Mouse (Mus musculus) embryonic facial prominence, embryonic 15.5 days (tissue): ENCODE measurements at regions not wholly inside any gene's neighbourhood (a gene's known extent, or its start where the extent isn't known, plus 50 kb on each side); places are given as distances from the start of the nearest gene placed in this dataset.
"Not testable (repeated sequence)": the region's sequence is repeated elsewhere in the genome, so short reads cannot be mapped to it uniquely, and the experiment has no call there.

Experiments used
- ATAC-seq: fragments of 200-750 bp; cut with Nextera tagmentation; 2 replicates; pipeline ENCODE4 v1.8.0; 2017; ENCODE audit warnings: low read depth, moderate TSS enrichment; ENCODE audit not compliant: insufficient number of reproducible peaks, low FRiP score, low TSS enrichment
- H3K27ac ChIP-seq: fragments of 300-500 bp; sonication (generic); replicated peaks from 2 replicates; pipeline ENCODE4 v1.5.1; 2015; ENCODE audit warnings: mild to moderate bottlenecking, inconsistent platforms
- H3K27me3 ChIP-seq: fragments of 300-500 bp; sonication (generic); 2 replicates; pipeline ENCODE4 v1.6.1; 2015; ENCODE audit warnings: inconsistent platforms
- H3K36me3 ChIP-seq: fragments of 300-500 bp; sonication (generic); 2 replicates; pipeline ENCODE4 v1.6.1; 2015; ENCODE audit warnings: mild to moderate bottlenecking, inconsistent platforms
- H3K4me1 ChIP-seq: fragments of 300-500 bp; sonication (generic); 2 replicates; pipeline ENCODE4 v1.6.1; 2015; ENCODE audit warnings: inconsistent platforms
- H3K4me2 ChIP-seq: fragments of 300-500 bp; sonication (generic); replicated peaks from 2 replicates; pipeline ENCODE4 v1.6.1; 2015; ENCODE audit warnings: mild to moderate bottlenecking, inconsistent platforms
- H3K4me3 ChIP-seq: fragments of 300-500 bp; sonication (generic); replicated peaks from 2 replicates; pipeline ENCODE4 v1.5.1; 2015; ENCODE audit warnings: mild to moderate bottlenecking, inconsistent platforms
- H3K9ac ChIP-seq: fragments of 300-500 bp; sonication (generic); 2 replicates; pipeline ENCODE4 v1.6.1; 2015; ENCODE audit warnings: inconsistent platforms
- H3K9me3 ChIP-seq: fragments of 300-500 bp; sonication (generic); replicated peaks from 2 replicates; pipeline ENCODE4 v1.6.1; 2016; ENCODE audit warnings: inconsistent platforms
- WGBS: fragments of 180-500 bp; shearing (Covaris S2); methylation state at CpG from one replicate; pipeline ENCODE4 v1.1.7; 2015; 5-methylcytosine and 5-hydroxymethylcytosine counted together

- not testable (repeated sequence) for H3K27me3 ChIP-seq, ATAC-seq, H3K9ac ChIP-seq, H3K4me2 ChIP-seq, H3K4me1 ChIP-seq, H3K27ac ChIP-seq, H3K9me3 ChIP-seq, H3K4me3 ChIP-seq, H3K36me3 ChIP-seq
- WGBS, result 91% methylated on average over 2 of the region's 2 CpGs
Observed at GRCm38 (mm10) chr7:77200903-77201302, 971.2 kb downstream of the Agbl1 start.

GRCm38 (mm10) chr7:77205604-77206003 lies 975.9 kb downstream of the Agbl1 start:
- Histone ChIP-seq H3K4me1 (no peaks in the 10 kb centered on the region), H3K36me3 (no peaks in the 10 kb centered on the region), H3K4me2 (no peak overlapping the region), H3K9ac (no peak overlapping the region), H3K4me3 (no peak overlapping the region), H3K9me3 (no peaks in the 10 kb centered on the region), H3K27ac (no peak overlapping the region), H3K27me3 (no peaks in the 10 kb centered on the region)
- no peak for ATAC-seq
- WGBS, result 53% methylated on average over 3 of the region's 3 CpGs

GRCm38 (mm10) chr7:77249391-77249790 lies 1019.7 kb downstream of the Agbl1 start:
- H3K4me3 ChIP-seq, result no peak overlapping the region
- H3K27ac ChIP-seq, result no peak overlapping the region
- H3K9me3 ChIP-seq, result no peaks in the 10 kb centered on the region
- no peaks in the 10 kb centered on the region for H3K27me3 ChIP-seq
- no peak overlapping the region for H3K9ac ChIP-seq
- H3K36me3 ChIP-seq, result no peaks in the 10 kb centered on the region
- H3K4me2 ChIP-seq, result no peak overlapping the region
- ATAC-seq, result no peak
- no peaks in the 10 kb centered on the region for H3K4me1 ChIP-seq
- 77% methylated on average over 1 of the region's 1 CpGs for WGBS

GRCm38 (mm10) chr7:77287657-77288056 lies 1058.0 kb downstream of the Agbl1 start:
- no peaks in the 10 kb centered on the region for H3K9me3 ChIP-seq
- no peak overlapping the region for H3K4me2 ChIP-seq
- 28% methylated on average over 4 of the region's 4 CpGs for WGBS
- H3K36me3 ChIP-seq, result no peaks in the 10 kb centered on the region
- H3K4me3 ChIP-seq, result no peak overlapping the region
- H3K27ac ChIP-seq, result no peak overlapping the region
- H3K27me3 ChIP-seq, result no peaks in the 10 kb centered on the region
- H3K9ac ChIP-seq, result no peak overlapping the region
- ATAC-seq, result no peak
- H3K4me1 ChIP-seq, result no peaks in the 10 kb centered on the region

GRCm38 (mm10) chr7:77294984-77295642 lies 1065.4 kb downstream of the Agbl1 start:
- Histone ChIP-seq H3K4me1 (no peaks in the 10 kb centered on the region), H3K4me2 (no peak overlapping the region), H3K9me3 (no peaks in the 10 kb centered on the region), H3K4me3 (no peak overlapping the region), H3K9ac (no peak overlapping the region), H3K27ac (no peak overlapping the region), H3K36me3 (no peaks in the 10 kb centered on the region), H3K27me3 (no peaks in the 10 kb centered on the region)
- no peak for ATAC-seq
- 23% methylated on average over 5 of the region's 5 CpGs for WGBS

- no peak overlapping the region for H3K4me2 ChIP-seq
- no peak overlapping the region for H3K9ac ChIP-seq
- no peak overlapping the region for H3K4me3 ChIP-seq
- WGBS, result 34% methylated on average over 3 of the region's 3 CpGs
- H3K36me3 ChIP-seq, result no peaks in the 10 kb centered on the region
- no peak overlapping the region for H3K27ac ChIP-seq
- H3K4me1 ChIP-seq, result no peaks in the 10 kb centered on the region
- no peaks in the 10 kb centered on the region for H3K9me3 ChIP-seq
- ATAC-seq, result no peak
- H3K27me3 ChIP-seq, result no peaks in the 10 kb centered on the region
Observed at GRCm38 (mm10) chr7:77303227-77303626, 1073.5 kb downstream of the Agbl1 start.

- H3K27me3 ChIP-seq, result no peaks in the 10 kb centered on the region
- no peak overlapping the region for H3K9ac ChIP-seq
- H3K36me3 ChIP-seq, result no peaks in the 10 kb centered on the region
- ATAC-seq, result no peak
- no peaks in the 10 kb centered on the region for H3K4me1 ChIP-seq
- peak overlapping the region; percentile 32 for H3K4me2 ChIP-seq
- H3K9me3 ChIP-seq, result no peaks in the 10 kb centered on the region
- H3K4me3 ChIP-seq, result no peak overlapping the region
- no peak overlapping the region for H3K27ac ChIP-seq
- 12% methylated on average over 5 of the region's 11 CpGs for WGBS
Observed at GRCm38 (mm10) chr7:77303935-77304334, 1074.2 kb downstream of the Agbl1 start.

- H3K9ac ChIP-seq, result no peak overlapping the region
- WGBS, result 72% methylated on average over 3 of the region's 3 CpGs
- H3K9me3 ChIP-seq, result no peaks in the 10 kb centered on the region
Observed at GRCm38 (mm10) chr7:77305471-77305870, 1075.8 kb downstream of the Agbl1 start.

GRCm38 (mm10) chr7:77311661-77312060 lies 1082.0 kb downstream of the Agbl1 start:
- H3K4me3 ChIP-seq, result no peak overlapping the region
- no peaks in the 10 kb centered on the region for H3K27me3 ChIP-seq
- no peaks in the 10 kb centered on the region for H3K36me3 ChIP-seq
- H3K4me2 ChIP-seq, result no peak overlapping the region
- no peaks in the 10 kb centered on the region for H3K9me3 ChIP-seq
- H3K9ac ChIP-seq, result no peak overlapping the region
- H3K27ac ChIP-seq, result no peak overlapping the region
- H3K4me1 ChIP-seq, result no peaks in the 10 kb centered on the region
- WGBS, result 80% methylated on average over 2 of the region's 2 CpGs
- ATAC-seq, result no peak

More at GRCm38 (mm10) chr7:77305471-77305870, 1075.8 kb downstream of the Agbl1 start:
- no peak for ATAC-seq
- H3K36me3 ChIP-seq, result no peaks in the 10 kb centered on the region
- no peak overlapping the region for H3K4me2 ChIP-seq
- no peaks in the 10 kb centered on the region for H3K27me3 ChIP-seq
- no peak overlapping the region for H3K27ac ChIP-seq
- no peak overlapping the region for H3K4me3 ChIP-seq
- H3K4me1 ChIP-seq, result no peaks in the 10 kb centered on the region

- H3K27me3 ChIP-seq, result no peaks in the 10 kb centered on the region
- no peak overlapping the region for H3K4me3 ChIP-seq
- ATAC-seq, result no peak
- no peaks in the 10 kb centered on the region for H3K36me3 ChIP-seq
- H3K4me1 ChIP-seq, result no peaks in the 10 kb centered on the region
- H3K9ac ChIP-seq, result no peak overlapping the region
- WGBS, result 40% methylated on average over 2 of the region's 2 CpGs
- H3K9me3 ChIP-seq, result no peaks in the 10 kb centered on the region
- no peak overlapping the region for H3K27ac ChIP-seq
- H3K4me2 ChIP-seq, result no peak overlapping the region
Observed at GRCm38 (mm10) chr7:77325140-77325539, 1095.5 kb downstream of the Agbl1 start.

GRCm38 (mm10) chr7:77326836-77327235 lies 1097.1 kb downstream of the Agbl1 start:
- no peak overlapping the region for H3K9ac ChIP-seq
- no peaks in the 10 kb centered on the region for H3K4me1 ChIP-seq
- ATAC-seq, result no peak
- no peak overlapping the region for H3K27ac ChIP-seq
- no peak overlapping the region for H3K4me3 ChIP-seq
- no peak overlapping the region for H3K4me2 ChIP-seq
- 86% methylated on average over 3 of the region's 3 CpGs for WGBS
- H3K9me3 ChIP-seq, result no peaks in the 10 kb centered on the region
- H3K36me3 ChIP-seq, result no peaks in the 10 kb centered on the region
- no peaks in the 10 kb centered on the region for H3K27me3 ChIP-seq

GRCm38 (mm10) chr7:77327516-77327915 lies 1097.8 kb downstream of the Agbl1 start:
- no peaks in the 10 kb centered on the region for H3K4me1 ChIP-seq
- H3K4me2 ChIP-seq, result no peak overlapping the region
- H3K9ac ChIP-seq, result no peak overlapping the region
- H3K9me3 ChIP-seq, result no peaks in the 10 kb centered on the region
- no peaks in the 10 kb centered on the region for H3K27me3 ChIP-seq
- H3K27ac ChIP-seq, result no peak overlapping the region
- H3K4me3 ChIP-seq, result no peak overlapping the region
- no peak for ATAC-seq
- 64% methylated on average over 2 of the region's 2 CpGs for whole genome bisulfite sequencing
- H3K36me3 ChIP-seq, result no peaks in the 10 kb centered on the region
